Mouse (Mus musculus): ENCODE measurements around the gene Obp2b.

DNA sequence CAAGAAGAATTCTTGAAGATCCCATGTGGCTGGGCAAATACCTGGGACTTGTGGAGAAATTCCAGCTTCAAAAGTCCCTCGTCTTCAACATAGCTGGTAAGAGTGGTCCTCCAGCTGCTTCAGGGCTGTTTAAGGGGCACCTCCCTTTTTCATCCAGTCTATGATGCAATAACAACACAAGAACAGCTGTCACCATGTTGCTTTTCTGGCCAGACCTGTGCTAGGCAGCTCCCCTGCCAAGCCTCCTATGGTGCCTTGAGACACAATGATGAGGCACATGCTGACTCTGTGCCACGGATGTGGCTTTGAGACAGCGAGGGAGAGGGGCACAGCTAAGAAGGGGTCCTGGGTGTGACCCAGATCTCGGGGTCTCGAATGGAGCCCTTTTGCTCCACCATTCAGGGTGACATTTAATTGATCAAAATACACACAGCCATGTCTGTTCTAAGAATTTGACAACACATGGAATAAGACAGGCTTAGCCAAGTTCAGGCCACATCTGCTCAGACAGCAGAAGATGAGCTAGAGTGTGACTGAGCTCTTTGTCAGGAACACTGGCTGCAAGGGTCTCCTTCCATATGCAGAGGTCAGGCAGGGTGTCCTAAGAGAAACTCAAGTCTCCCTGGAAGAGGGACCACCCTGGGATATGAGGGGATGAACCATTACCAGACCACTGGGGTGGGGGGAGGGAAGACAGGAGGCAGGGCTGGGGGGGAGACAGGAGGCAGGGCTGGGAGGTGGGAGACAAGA lies 48.9 kb downstream of the Obp2b start:
- no peak for TF ChIP-seq CTCF (conservative IDR thresholded peaks at IDR 0.05; ENCODE audit: insufficient read depth, insufficient read length, low read depth, low read length)
- TF ChIP-seq POLR2A (IDR thresholded peaks at IDR 0.05; ENCODE audit: low read depth, low read length): no peak

Measured in kidney, adult 2 months (tissue).